Mouse (Mus musculus) colon, adult 2 months (tissue): ENCODE data around the gene Atraid. TPM values are rescaled to one million over a fixed set of nuclear protein-coding genes. Genes with fewer than 3 reads are reported as not detected.

Experiments
- polyA plus RNA-seq: library from polyadenylated mRNA; depleted of rRNA; stranded (reverse); fragments of >200 nt; gene quantifications from 2 replicates; pipeline ENCODE4 v1.2.3, GENCODE M21; 2012; rRNA removed

The Atraid gene
- polyA plus RNA-seq = 83.4 and 88.1 TPM in 2 replicates

DNA sequence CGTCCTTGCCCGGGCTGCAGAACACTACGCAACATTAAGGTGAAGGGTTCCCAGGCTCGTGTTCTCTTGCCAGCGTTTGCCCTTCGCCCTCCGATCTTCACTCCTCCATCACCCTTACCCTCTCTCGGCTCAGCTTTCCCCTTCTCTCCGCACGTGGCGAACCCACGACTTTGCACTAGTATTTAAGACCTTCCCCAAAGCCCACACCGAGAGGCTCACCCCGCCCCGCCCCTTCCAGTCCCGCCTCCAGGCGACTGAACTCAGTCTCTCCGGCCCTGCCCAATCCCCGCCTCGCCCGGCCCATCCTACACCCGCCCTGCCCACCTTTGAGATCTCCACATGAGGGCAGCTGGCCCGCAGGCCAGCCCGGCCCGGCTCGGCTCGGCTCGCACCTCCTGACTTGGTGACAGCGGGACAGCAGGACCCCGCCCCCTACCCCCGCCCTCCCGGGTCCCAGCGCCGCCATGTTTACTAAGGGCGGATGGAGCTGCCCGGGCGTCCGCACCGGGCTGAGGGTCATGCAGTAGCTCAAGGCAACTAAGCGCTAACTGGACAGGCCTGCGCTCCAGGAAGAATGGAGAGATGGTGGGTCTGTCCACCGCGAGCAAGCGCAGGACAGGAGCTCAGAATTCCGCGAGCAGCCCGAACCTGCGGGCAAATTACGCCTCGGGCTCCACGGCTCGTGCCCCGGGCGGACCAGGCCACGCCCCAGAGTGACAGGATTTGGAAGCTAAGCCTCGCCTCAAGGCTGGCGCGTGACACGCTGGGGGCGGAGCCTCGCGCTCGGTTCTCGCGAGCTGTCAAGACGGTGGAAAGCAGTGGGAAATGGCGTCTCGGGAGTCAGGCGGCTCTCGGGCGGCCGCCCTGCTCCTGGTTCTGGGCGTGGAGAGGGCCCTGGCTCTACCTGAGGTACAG is at the start of gene Atraid:
Gene Atraid (plus strand): TSS at position 465 of the 915 bp plus-strand sequence.

DNA sequence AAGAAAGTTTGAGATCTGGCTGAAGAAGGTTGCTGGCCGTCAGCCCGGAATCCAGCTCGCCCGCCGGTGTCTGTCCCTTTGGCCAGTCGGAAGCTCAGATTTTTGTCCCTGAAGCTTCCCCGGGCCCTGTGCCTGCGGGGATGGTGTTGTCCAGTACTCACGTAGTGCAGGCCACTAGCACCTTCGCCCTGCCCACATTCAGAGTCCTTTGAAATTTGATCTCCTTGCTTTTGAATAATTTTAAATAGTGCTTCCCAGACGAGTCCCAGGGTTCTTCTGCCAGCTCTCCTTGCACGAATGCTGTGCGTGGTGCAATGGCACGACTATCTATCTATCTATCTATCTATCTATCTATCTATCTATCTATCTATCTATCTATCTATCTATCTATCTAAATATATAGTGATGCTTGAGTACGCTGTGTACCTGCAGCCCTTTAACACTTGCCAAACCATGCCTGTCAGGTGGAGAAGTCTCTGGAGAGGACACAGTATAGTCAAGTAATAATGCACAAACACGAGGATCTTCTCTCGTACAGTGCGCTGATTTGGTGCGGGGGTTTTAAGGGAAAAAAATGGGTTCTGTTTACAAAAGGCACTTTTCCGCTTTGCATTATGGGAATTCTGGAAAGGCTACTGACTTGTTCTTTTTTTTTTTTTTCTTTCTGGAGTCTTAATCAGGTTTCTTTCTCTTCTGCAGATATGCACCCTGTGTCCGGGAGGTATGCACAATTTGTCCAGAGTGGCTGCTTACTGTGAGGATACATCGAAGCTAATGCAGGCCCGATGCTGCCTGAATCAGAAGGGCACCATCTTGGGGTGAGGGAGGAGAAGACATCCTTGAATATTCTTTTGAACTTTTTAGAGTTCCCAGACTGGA is 890 bp downstream of the Atraid start, which contains the start of gene Slc5a6:
Gene Slc5a6 (minus strand): TSS at position 162 of the 879 bp plus-strand sequence.

DNA sequence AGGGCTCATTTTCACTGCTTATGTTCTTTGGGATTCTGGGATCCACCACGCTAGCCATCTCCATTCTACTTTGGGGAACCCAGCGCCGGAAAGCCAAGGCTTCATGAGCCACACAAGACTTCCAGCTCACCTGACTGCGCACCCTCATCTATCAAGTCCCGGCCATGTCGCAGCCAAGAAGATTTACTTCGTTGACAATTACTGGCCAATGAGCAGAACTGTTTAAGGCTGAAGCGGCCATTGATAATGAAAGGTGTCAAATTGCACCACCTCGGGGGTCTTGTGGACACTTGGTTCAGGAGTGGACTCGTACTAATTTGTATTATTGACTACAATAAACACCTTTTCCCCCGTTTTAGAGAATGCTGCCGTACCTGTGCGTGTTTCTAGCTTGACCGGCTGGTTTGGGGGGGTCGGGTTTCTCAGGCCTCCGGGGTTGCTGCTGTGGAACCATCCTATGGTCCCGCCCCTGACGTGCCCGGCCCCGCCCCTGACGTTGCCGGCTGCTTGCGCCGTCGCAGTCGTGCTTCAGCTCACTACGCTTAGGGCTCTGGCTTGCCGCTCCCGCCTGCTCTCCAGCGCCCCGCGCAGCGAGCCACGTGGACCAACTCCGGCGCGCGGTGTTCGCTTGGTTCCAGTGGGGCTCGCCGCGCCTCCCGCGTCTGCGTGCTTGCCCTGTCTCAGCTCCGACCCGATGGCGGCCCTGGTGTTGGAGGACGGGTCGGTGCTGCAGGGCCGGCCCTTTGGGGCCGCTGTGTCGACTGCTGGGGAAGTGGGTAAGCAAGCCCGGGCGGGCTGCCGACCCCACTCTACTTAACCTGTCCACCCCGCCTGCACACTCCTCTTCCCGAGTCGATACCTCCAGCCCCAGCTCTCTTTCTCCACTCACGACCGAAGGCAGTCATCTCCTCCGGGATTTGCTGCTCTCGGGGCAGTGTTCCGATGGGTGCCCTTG is 6.4 kb downstream of the Atraid start, which contains the start of gene Cad:
Gene Cad (plus strand): TSS at position 520 of the 955 bp plus-strand sequence.

Other genes with a start within 250 kb of the Atraid start
- 33.9 and 41.8 TPM in 2 replicates for gene Mapre3, start 233.7 kb upstream of the Atraid start, polyA plus RNA-seq
- 111 and 117 TPM in 2 replicates for gene Tmem214, start 180.3 kb upstream of the Atraid start, polyA plus RNA-seq
- gene Agbl5, start 159.6 kb upstream of the Atraid start, polyA plus RNA-seq = 15.6 and 21.2 TPM in 2 replicates
- gene Ost4, start 140.5 kb upstream of the Atraid start, polyA plus RNA-seq = 203 and 255 TPM in 2 replicates
- 120 and 121 TPM in 2 replicates for gene Emilin1, start 134.9 kb upstream of the Atraid start, polyA plus RNA-seq
- 27.6 and 35.0 TPM in 2 replicates for gene Khk, start 126.9 kb upstream of the Atraid start, polyA plus RNA-seq
- 203 and 259 TPM in 2 replicates for gene Cgref1, start 102.7 kb upstream of the Atraid start, polyA plus RNA-seq
- gene Preb, start 88.0 kb upstream of the Atraid start, polyA plus RNA-seq = 308 and 381 TPM in 2 replicates
- 0.69 and 0.76 TPM in 2 replicates for gene Tcf23, start 79.7 kb upstream of the Atraid start, polyA plus RNA-seq
- 52.7 and 90.2 TPM in 2 replicates for gene Slc5a6, start 612 bp downstream of the Atraid start, polyA plus RNA-seq
- gene Cad, start 6.5 kb downstream of the Atraid start, polyA plus RNA-seq = 33.5 and 40.2 TPM in 2 replicates
- gene Dnajc5g, start 58.0 kb downstream of the Atraid start, polyA plus RNA-seq = not detected in 2 replicates
- 0.05 and 0.23 TPM in 2 replicates for gene Slc30a3, start 59.9 kb downstream of the Atraid start, polyA plus RNA-seq
- gene Trim54, start 68.4 kb downstream of the Atraid start, polyA plus RNA-seq = not detected in 2 replicates
- not detected in 2 replicates for gene Ucn, start 90.5 kb downstream of the Atraid start, polyA plus RNA-seq
- 46.0 and 55.3 TPM in 2 replicates for gene Mpv17, start 105.9 kb downstream of the Atraid start, polyA plus RNA-seq
- gene Gm29609, start 131.6 kb downstream of the Atraid start, polyA plus RNA-seq = 2.2 and 3.9 TPM in 2 replicates
- gene Gtf3c2, start 131.8 kb downstream of the Atraid start, polyA plus RNA-seq = 32.1 and 36.4 TPM in 2 replicates
- 75.8 and 85.0 TPM in 2 replicates for gene Snx17, start 144.9 kb downstream of the Atraid start, polyA plus RNA-seq
- gene Eif2b4, start 145.1 kb downstream of the Atraid start, polyA plus RNA-seq = 36.2 and 39.3 TPM in 2 replicates
- 72.4 and 72.5 TPM in 2 replicates for gene Zfp513, start 154.0 kb downstream of the Atraid start, polyA plus RNA-seq
- gene Ppm1g, start 172.4 kb downstream of the Atraid start, polyA plus RNA-seq = 74.5 and 100 TPM in 2 replicates
- 125 and 189 TPM in 2 replicates for gene Nrbp1, start 192.6 kb downstream of the Atraid start, polyA plus RNA-seq
- gene Gm9970, start 192.9 kb downstream of the Atraid start, polyA plus RNA-seq = 0.35 TPM in 2 replicates
- gene Krtcap3, start 203.4 kb downstream of the Atraid start, polyA plus RNA-seq = 336 and 464 TPM in 2 replicates
- 24.2 and 26.7 TPM in 2 replicates for gene Ift172, start 242.8 kb downstream of the Atraid start, polyA plus RNA-seq
- 6.8 and 8.5 TPM in 2 replicates for gene Fndc4, start 247.8 kb downstream of the Atraid start, polyA plus RNA-seq
- not detected in 2 replicates for gene Gckr, start 249.1 kb downstream of the Atraid start, polyA plus RNA-seq